Mouse (Mus musculus): Measurements from ENCODE around the gene P3h1.
A peak's percentile ranks its signal among the peaks of the same experiment; 100 is the strongest.
"Not testable (repeated sequence)": the region's sequence is repeated elsewhere in the genome, so short reads cannot be mapped to it uniquely, and the experiment has no call there.

Gene P3h1

DNA sequence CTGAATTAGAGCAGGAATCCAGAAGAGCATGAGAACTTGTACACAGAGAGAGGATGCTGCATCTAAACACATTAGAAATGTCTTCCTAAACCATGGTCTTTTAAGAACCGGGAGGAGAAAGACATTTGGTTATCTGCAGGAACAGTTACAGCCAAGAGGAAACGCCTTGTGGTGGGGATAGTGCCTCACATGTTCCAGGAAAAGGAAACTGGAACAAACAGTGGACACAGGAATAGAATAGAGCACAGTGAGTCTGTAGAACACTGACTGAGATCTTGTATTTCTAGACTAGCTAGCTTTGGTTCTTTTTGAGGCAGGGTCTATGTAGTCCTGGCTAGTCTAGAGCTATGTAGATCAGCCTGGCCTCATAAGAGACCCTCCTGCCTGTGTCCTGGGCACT is 42.5 kb downstream of the P3h1 start:
- DNase-seq (ENCODE audit: low read depth): peak; percentile 27

DNA sequence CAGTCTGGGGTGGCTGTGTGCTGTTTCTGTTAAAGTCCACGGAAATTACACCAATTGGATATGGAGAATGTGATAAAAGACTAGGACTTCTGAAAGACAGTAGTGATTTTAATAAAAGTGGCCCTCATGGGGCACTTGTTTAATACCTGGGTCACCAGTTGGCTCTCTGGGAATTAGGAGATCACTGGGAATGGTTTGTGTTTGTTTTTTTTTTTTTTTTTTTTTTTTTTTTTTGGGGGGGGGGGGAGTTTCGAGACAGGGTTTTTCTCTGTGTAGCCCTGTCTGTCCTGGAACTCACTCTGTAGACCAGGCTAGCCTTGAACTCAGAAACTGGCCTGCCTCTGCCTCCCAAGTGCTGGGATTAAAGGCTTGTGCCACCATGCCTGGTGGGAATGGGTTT is 43.0 kb downstream of the P3h1 start:
- DNase-seq (ENCODE audit: low read depth): no peak

DNA sequence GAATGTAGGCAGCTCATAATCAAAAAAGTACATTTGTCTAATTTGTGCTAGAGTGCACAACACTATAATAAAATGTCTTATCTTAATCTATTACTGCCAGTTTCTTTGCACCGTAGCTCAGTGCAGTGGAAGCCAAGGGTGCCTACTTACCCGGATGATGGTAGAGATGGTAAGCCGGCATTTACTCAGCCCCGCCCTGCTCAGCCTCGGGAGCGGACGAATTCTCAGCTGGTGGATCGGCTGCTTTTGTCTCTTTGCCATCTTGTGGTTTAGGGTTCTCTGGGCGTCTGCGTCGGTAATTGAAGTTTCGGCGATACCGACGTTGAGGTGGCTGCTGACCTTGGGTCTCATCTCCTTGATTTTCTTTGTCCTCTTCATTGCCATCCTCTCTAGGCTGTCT is 46.1 kb downstream of the P3h1 start:
- not testable (repeated sequence) for DNase-seq (ENCODE audit: low read depth)

DNA sequence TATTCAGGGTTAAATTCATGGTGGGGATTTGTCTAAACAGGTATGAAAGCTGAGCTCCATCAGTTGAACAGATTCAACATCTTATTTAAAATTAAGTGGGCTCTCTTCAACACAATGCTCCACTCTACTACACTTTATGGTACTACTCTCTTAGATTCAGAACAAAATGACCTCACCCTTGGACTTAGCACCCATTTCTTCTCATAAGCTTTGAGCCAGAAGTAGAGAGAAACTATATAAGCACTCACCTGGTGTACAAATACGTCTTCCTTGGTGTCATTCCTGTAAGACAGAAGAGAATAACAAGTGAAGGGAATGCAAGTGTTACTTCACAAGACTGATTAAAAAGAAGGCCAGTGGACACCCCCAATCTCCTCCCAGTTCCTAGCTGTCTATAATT is 52.1 kb downstream of the P3h1 start:
- DNase-seq (ENCODE audit: low read depth): no peak

GRCm38 (mm10) chr4:119285336-119285735 is 52.6 kb downstream of the P3h1 start:
- no peak for DNase-seq (ENCODE audit: low read depth)

GRCm38 (mm10) chr4:119291921-119292320 is 59.2 kb downstream of the P3h1 start:
- DNase-seq (ENCODE audit: low read depth): no peak

- peak; percentile 69 for DNase-seq (ENCODE audit: low read depth)
These were observed 60.3 kb downstream of the P3h1 start for GRCm38 (mm10) chr4:119292771-119293573.

DNA sequence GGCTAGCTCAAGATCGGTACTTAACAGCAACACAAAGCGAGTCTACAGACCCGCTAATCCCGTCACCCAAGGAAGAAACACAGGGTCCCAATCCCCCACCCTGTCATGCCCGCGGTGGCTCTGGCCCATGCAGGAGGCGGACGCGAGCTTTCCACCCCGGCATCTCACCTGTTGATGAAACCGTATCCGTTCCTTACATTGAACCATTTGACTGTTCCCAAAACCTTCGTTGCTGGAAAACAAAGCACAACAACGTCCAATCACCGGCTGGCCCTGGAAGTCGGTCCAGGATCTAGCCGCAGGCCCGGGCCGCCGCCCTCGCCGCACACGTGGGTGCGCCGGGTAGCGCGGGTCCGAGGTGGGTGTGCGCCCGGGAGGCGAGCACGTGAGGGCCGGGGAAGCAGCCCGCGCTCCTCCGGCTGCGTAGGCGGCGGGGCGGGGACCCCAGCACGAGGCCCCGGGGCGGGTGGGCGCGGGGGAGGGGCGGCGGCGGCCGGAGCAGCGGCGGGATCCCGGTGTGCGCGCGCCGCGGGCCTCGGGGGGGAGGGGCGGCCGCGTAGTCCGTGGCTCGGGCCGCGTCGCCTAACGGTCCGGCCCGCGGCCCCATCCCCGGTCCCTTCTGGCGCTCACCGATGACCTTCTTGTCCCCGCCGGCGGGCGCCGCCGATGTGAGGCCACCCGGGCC is 61.0 kb downstream of the P3h1 start:
- no peak for DNase-seq (ENCODE audit: low read depth)

DNA sequence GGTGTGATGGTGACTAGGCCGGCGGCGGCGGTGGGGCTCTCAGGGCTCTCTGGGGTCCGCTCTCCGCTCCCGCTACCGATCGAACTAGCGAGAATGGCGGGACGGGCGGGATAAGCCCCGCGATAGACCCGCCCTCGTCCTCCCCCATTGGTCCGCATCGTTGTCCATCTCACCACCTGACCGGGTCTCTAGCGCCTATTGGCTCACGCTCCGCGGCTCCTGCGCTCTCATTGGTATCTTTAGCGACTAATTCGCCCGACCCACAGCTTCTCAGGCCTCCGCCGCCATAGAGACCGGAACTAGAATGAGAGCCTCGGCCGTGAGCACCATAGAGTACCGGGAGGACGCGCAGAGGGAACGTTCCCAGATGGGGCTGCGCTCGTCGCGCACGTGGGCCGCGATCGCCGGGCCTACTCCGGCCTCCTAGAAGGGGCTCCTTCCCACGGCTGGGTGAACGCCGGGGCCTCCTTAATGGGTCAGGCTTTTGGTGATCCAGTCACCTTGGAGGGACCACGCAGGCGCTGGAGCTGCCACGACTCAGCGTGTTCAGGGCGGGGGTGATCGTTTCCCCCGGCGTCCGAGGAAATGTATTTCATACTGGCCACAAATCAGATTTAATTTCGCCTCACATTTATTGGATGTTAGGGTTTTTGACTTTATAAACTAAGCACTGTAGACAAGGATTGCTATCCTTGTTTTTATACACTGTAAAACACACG is 61.9 kb downstream of the P3h1 start, which contains the start of gene Ybx1:
Ybx1 (minus strand) TSS at position 190 of the 719 bp plus-strand sequence.
- DNase-seq (ENCODE audit: low read depth): peak; percentile 98

DNA sequence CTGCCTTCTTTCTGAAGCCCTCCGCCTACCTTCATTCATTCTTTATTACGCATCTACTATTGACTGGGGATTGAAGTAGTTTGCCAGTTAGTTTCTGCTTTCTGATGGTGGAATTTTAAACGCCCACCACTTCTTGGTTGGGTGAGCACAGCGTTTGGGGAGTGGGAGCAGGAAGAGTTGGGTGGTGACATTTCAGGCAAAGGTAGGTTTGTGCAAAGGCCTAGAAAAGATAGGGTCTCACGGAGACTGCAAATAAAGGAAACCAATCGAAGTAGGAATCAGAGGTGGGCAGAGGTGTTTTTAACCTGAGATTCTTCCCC is 62.4 kb downstream of the P3h1 start:
- no peak for DNase-seq (ENCODE audit: low read depth)

DNA sequence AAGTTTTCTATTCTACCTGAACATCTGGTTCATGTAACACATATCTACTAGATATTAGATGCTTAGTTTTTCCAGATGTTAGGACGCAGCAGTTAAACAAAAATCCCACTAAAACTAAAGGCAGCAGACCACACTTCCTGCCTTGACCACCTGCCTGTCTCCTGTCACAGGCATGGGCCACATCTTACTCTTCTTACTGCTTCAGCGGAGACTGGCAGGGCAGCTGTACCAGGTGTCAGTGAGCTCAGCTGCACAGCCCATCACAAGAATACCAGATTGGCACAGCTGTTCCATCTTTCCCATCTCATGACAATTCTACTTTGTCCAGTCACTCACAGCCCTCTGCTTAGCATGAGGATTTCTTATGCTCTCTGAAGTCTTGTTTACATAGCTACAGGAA is 64.6 kb downstream of the P3h1 start:
- no peak for DNase-seq (ENCODE audit: low read depth)
